34 mouse cellular contexts compared by ENCODE assay signal in the genomic region with DNA sequence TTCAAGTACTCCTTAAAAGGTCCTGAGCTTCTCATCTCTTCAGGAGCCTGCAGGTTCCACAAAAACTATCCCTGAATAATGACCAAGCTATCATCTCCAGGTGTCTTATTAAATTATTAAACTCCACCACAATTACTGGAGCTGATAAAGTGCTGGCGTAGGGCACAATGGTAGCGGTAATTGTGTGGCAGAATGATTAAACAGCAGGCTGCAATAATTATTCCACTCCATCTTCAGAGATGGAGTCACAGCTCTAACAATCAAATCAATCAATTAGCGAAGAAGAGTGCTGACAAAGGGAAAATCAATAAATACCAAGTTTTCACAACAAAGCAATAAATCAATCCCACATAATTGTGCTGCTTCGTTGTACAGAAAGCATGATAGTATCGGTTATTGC.
"Had no signal": no experiment of that assay in that cellular context is flagged by ENCODE, and none has a peak within 500 bp of the region (broad histone marks: within the 10 kb centered on the region; RNA-seq: fewer than 3 reads in every experiment).

No protein-coding gene starts in this region.

- H3K27ac ChIP-seq: heart, adult 2 months; heart, embryonic 10.5 days; heart, embryonic 13.5 days; heart, embryonic 15.5 days; hindbrain, embryonic 12.5 days; hindbrain, embryonic 13.5 days; hindbrain, embryonic 14.5 days; hindbrain, embryonic 15.5 days; hindbrain, postnatal 0 days; intestine, embryonic 15.5 days; kidney, embryonic 15.5 days; kidney, postnatal 0 days; layer of hippocampus, adult 2 months had no signal

- DNase-seq: heart, adult 2 months; heart, postnatal 10 days; heart, postnatal 14 days; heart, postnatal 36 days; heart, postnatal 4 days; kidney, adult 11 months; kidney, adult 18-20 months; kidney, adult 2 months; kidney, adult 8-10 months; kidney, adult 9 months; kidney, postnatal 10 days; kidney, postnatal 14 days; kidney, postnatal 25 days; kidney, postnatal 36 days; kidney, postnatal 4 days; layer of hippocampus, adult 9-11 months; layer of hippocampus, postnatal 36 days had no signal

- H3K4me3 ChIP-seq: heart, adult 2 months; heart, embryonic 10.5 days; heart, embryonic 12.5 days; heart, embryonic 13.5 days; heart, embryonic 15.5 days; hindbrain, embryonic 12.5 days; hindbrain, embryonic 13.5 days; hindbrain, embryonic 15.5 days; intestine, embryonic 15.5 days; kidney, embryonic 15.5 days; layer of hippocampus, adult 2 months had no signal

- H3K9ac ChIP-seq: heart, embryonic 12.5 days; heart, embryonic 13.5 days; heart, embryonic 15.5 days; hindbrain, embryonic 12.5 days; hindbrain, embryonic 13.5 days; hindbrain, embryonic 14.5 days; hindbrain, embryonic 15.5 days; intestine, embryonic 15.5 days; kidney, embryonic 15.5 days had no signal

- H3K27me3 ChIP-seq: heart, embryonic 12.5 days; heart, embryonic 13.5 days; heart, embryonic 15.5 days; hindbrain, embryonic 12.5 days; hindbrain, embryonic 13.5 days; hindbrain, embryonic 15.5 days; intestine, embryonic 15.5 days; kidney, embryonic 15.5 days had no signal

- ATAC-seq: hindbrain, postnatal 0 days; inflammation-experienced regulatory T-cells, adult 6 months; intestine, embryonic 15.5 days; intestine, embryonic 16.5 days; intestine, postnatal 0 days had no signal

- H3K4me1 ChIP-seq: heart, embryonic 10.5 days; heart, embryonic 12.5 days; heart, embryonic 13.5 days; heart, embryonic 15.5 days; hindbrain, embryonic 12.5 days; hindbrain, embryonic 13.5 days; hindbrain, embryonic 15.5 days; intestine, embryonic 15.5 days; kidney, embryonic 15.5 days had no signal

- H3K36me3 ChIP-seq: heart, embryonic 10.5 days; heart, embryonic 12.5 days; heart, embryonic 13.5 days; heart, embryonic 15.5 days; hindbrain, embryonic 12.5 days; hindbrain, embryonic 13.5 days; hindbrain, embryonic 15.5 days; intestine, embryonic 15.5 days; kidney, embryonic 15.5 days had no signal

- H3K4me2 ChIP-seq: heart, embryonic 11.5 days; heart, embryonic 12.5 days; heart, embryonic 13.5 days; heart, embryonic 15.5 days; hindbrain, embryonic 12.5 days; hindbrain, embryonic 13.5 days; hindbrain, embryonic 14.5 days; hindbrain, embryonic 15.5 days; intestine, embryonic 15.5 days; kidney, embryonic 15.5 days had no signal

- H3K9me3 ChIP-seq: heart, embryonic 10.5 days; heart, embryonic 12.5 days; heart, embryonic 13.5 days; heart, embryonic 15.5 days; hindbrain, embryonic 12.5 days; hindbrain, embryonic 13.5 days; hindbrain, embryonic 15.5 days; intestine, embryonic 15.5 days; kidney, embryonic 15.5 days had no signal
